Mouse (Mus musculus) layer of hippocampus, adult 8-10 months (tissue): ENCODE results near the gene Dennd4c. TPM values are rescaled to one million over a fixed set of nuclear protein-coding genes. Genes with fewer than 3 reads are reported as not detected.
"Not testable (repeated sequence)": the region's sequence is repeated elsewhere in the genome, so short reads cannot be mapped to it uniquely, and the experiment has no call there.

ENCODE experiments used
- DNase-seq, 2 experiments: peaks; one replicate each; pipeline ENCODE4 v3.0.0; 2022; ENCODE audit warnings: low spot score in 2 of 2
- total RNA-seq, 4 experiments: library from RNA; stranded (reverse); gene quantifications; 2 replicates each; pipeline ENCODE4 v1.2.4; 2022

The Dennd4c gene
- total RNA-seq, 4 experiments from 2014 or later, result 10.4 to 13.0 (median 11.6) TPM

- DNase-seq, result no peak
Measured at GRCm38 (mm10) chr4:86777587-86777986, 29.2 kb downstream of the Dennd4c start.

- no peak for DNase-seq
Measured at GRCm38 (mm10) chr4:86810604-86811003, 62.2 kb downstream of the Dennd4c start.

GRCm38 (mm10) chr4:86814850-86815249 lies 66.5 kb downstream of the Dennd4c start:
- no peak for DNase-seq

- peak in 1 of 2 experiments; percentile 34 for DNase-seq
Measured at GRCm38 (mm10) chr4:86823169-86823568, 74.8 kb downstream of the Dennd4c start.

GRCm38 (mm10) chr4:86825143-86825542 lies 76.8 kb downstream of the Dennd4c start:
- DNase-seq, result no peak

- DNase-seq, result no peak
Measured at GRCm38 (mm10) chr4:86831896-86832295, 83.5 kb downstream of the Dennd4c start.

GRCm38 (mm10) chr4:86841141-86841540 lies 92.8 kb downstream of the Dennd4c start:
- DNase-seq, result not testable (repeated sequence)

GRCm38 (mm10) chr4:86845384-86845783 lies 97.0 kb downstream of the Dennd4c start:
- DNase-seq, result no peak

- DNase-seq, result no peak
Measured at GRCm38 (mm10) chr4:86847246-86847645, 98.9 kb downstream of the Dennd4c start.

- no peak for DNase-seq
Measured at GRCm38 (mm10) chr4:86851331-86851730, 103.0 kb downstream of the Dennd4c start.

GRCm38 (mm10) chr4:86852018-86852417 lies 103.7 kb downstream of the Dennd4c start:
- DNase-seq, result no peak

- DNase-seq, result no peak
Measured at GRCm38 (mm10) chr4:86852813-86853590, 104.6 kb downstream of the Dennd4c start.

- DNase-seq, result peak; percentile 29 to 33
Measured at GRCm38 (mm10) chr4:86856304-86857112, 108.2 kb downstream of the Dennd4c start.

- DNase-seq, result peak; percentile 96 to 97
Measured at GRCm38 (mm10) chr4:86857113-86858069, 109.0 kb downstream of the Dennd4c start, which contains the start of gene Rps6. TSS of gene Rps6 (minus strand) at chr4:86857412.

GRCm38 (mm10) chr4:86858070-86858440 lies 109.7 kb downstream of the Dennd4c start:
- no peak for DNase-seq

GRCm38 (mm10) chr4:86864087-86864486 lies 115.7 kb downstream of the Dennd4c start:
- DNase-seq, result no peak

- no peak for DNase-seq
Measured at GRCm38 (mm10) chr4:86871988-86872387, 123.6 kb downstream of the Dennd4c start.

- DNase-seq, result peak in 1 of 2 experiments; percentile 21
Measured at GRCm38 (mm10) chr4:86873072-86873471, 124.7 kb downstream of the Dennd4c start.

GRCm38 (mm10) chr4:86874146-86874847 lies 125.9 kb downstream of the Dennd4c start, which contains the start of gene Acer2:
TSS of gene Acer2 (plus strand) at chr4:86874396.
- peak; percentile 66 to 77 for DNase-seq

- DNase-seq, result no peak
Measured at GRCm38 (mm10) chr4:86879477-86879876, 131.1 kb downstream of the Dennd4c start.
